Mouse (Mus musculus): ENCODE data around the gene Uba1y. TPM values are rescaled to one million over a fixed set of nuclear protein-coding genes. Genes with fewer than 3 reads are reported as not detected.
"Not testable (repeated sequence)": the region's sequence is repeated elsewhere in the genome, so short reads cannot be mapped to it uniquely, and the experiment has no call there.

Uba1y gene
- polyA plus RNA-seq (2011; ENCODE audit: insufficient read depth, insufficient read length, low read depth, missing spikeins) = 0.33 and 0.64 TPM in 2 replicates

- Histone ChIP-seq H3K27ac (ENCODE audit: insufficient read depth, low read length) (no peak within 1 kb of the TSS), H3K4me3 (ENCODE audit: low read depth, low read length) (no peak within 1 kb of the TSS), H3K27me3 (ENCODE audit: control insufficient read depth, insufficient read depth, low read length, poor library complexity, severe bottlenecking) (no peaks in the 10 kb centered on the region), H3K4me1 (ENCODE audit: control insufficient read depth, insufficient read depth, low read length) (no peaks in the 10 kb centered on the region), H3K36me3 (ENCODE audit: control insufficient read depth, insufficient read depth, low read length, poor library complexity, severe bottlenecking) (no peaks in the 10 kb centered on the region), H3K9me3 (replicated peaks; ENCODE audit: control insufficient read depth, insufficient read depth, low read length, poor library complexity, severe bottlenecking) (no peaks in the 10 kb centered on the region), H3K9ac (ENCODE audit: low read depth, poor library complexity, severe bottlenecking) (no peak within 1 kb of the TSS)
- TF ChIP-seq CTCF (IDR thresholded peaks at IDR 0.05; ENCODE audit: low read depth, low read length) (no peak), POLR2A (IDR thresholded peaks at IDR 0.05; ENCODE audit: insufficient read depth, low read length) (no peak), EP300 (IDR thresholded peaks at IDR 0.05; ENCODE audit: insufficient read depth, low read depth, low read length) (no peak)
Observed at GRCm38 (mm10) chrY:818396-818795, at the start of gene Uba1y. Uba1y (plus strand) TSS chrY:818649.

GRCm38 (mm10) chrY:797309-797708 lies 21.1 kb upstream of the Uba1y start, which contains the start of gene Zfy1:
Zfy1 (minus strand) TSS chrY:797409.
- H3K27ac ChIP-seq (ENCODE audit: insufficient read depth, low read length); H3K9me3 ChIP-seq (replicated peaks; ENCODE audit: control insufficient read depth, insufficient read depth, low read length, poor library complexity, severe bottlenecking); H3K4me1 ChIP-seq (ENCODE audit: control insufficient read depth, insufficient read depth, low read length); H3K9ac ChIP-seq (ENCODE audit: low read depth, poor library complexity, severe bottlenecking); H3K4me3 ChIP-seq (ENCODE audit: low read depth, low read length); H3K36me3 ChIP-seq (ENCODE audit: control insufficient read depth, insufficient read depth, low read length, poor library complexity, severe bottlenecking); H3K27me3 ChIP-seq (ENCODE audit: control insufficient read depth, insufficient read depth, low read length, poor library complexity, severe bottlenecking): not testable (repeated sequence)

GRCm38 (mm10) chrY:808991-809661 lies 9.3 kb upstream of the Uba1y start:
- Histone ChIP-seq H3K4me1 (ENCODE audit: control insufficient read depth, insufficient read depth, low read length) (no peaks in the 10 kb centered on the region), H3K27ac (ENCODE audit: insufficient read depth, low read length) (no peak overlapping the region), H3K4me3 (ENCODE audit: low read depth, low read length) (no peak overlapping the region)

GRCm38 (mm10) chrY:872404-872803 lies 54.0 kb downstream of the Uba1y start:
- Histone ChIP-seq H3K9me3 (replicated peaks; ENCODE audit: control insufficient read depth, insufficient read depth, low read length, poor library complexity, severe bottlenecking) (no peaks in the 10 kb centered on the region), H3K9ac (ENCODE audit: low read depth, poor library complexity, severe bottlenecking) (no peak overlapping the region), H3K27ac (ENCODE audit: insufficient read depth, low read length) (no peak overlapping the region), H3K36me3 (ENCODE audit: control insufficient read depth, insufficient read depth, low read length, poor library complexity, severe bottlenecking) (no peaks in the 10 kb centered on the region), H3K4me3 (ENCODE audit: low read depth, low read length) (no peak overlapping the region), H3K4me1 (ENCODE audit: control insufficient read depth, insufficient read depth, low read length) (no peaks in the 10 kb centered on the region), H3K27me3 (ENCODE audit: control insufficient read depth, insufficient read depth, low read length, poor library complexity, severe bottlenecking) (no peaks in the 10 kb centered on the region)
- TF ChIP-seq CTCF (IDR thresholded peaks at IDR 0.05; ENCODE audit: low read depth, low read length) (no peak), EP300 (IDR thresholded peaks at IDR 0.05; ENCODE audit: insufficient read depth, low read depth, low read length) (no peak), POLR2A (IDR thresholded peaks at IDR 0.05; ENCODE audit: insufficient read depth, low read length) (no peak)

More at GRCm38 (mm10) chrY:808991-809661, 9.3 kb upstream of the Uba1y start:
- H3K27me3 ChIP-seq (ENCODE audit: control insufficient read depth, insufficient read depth, low read length, poor library complexity, severe bottlenecking) = no peaks in the 10 kb centered on the region
- no peaks in the 10 kb centered on the region for H3K9me3 ChIP-seq (replicated peaks; ENCODE audit: control insufficient read depth, insufficient read depth, low read length, poor library complexity, severe bottlenecking)
- TF ChIP-seq CTCF (IDR thresholded peaks at IDR 0.05; ENCODE audit: low read depth, low read length) = no peak
- TF ChIP-seq EP300 (IDR thresholded peaks at IDR 0.05; ENCODE audit: insufficient read depth, low read depth, low read length) = no peak
- no peak for TF ChIP-seq POLR2A (IDR thresholded peaks at IDR 0.05; ENCODE audit: insufficient read depth, low read length)
- no peak overlapping the region for H3K9ac ChIP-seq (ENCODE audit: low read depth, poor library complexity, severe bottlenecking)
- H3K36me3 ChIP-seq (ENCODE audit: control insufficient read depth, insufficient read depth, low read length, poor library complexity, severe bottlenecking) = no peaks in the 10 kb centered on the region

GRCm38 (mm10) chrY:872855-873549 lies 54.6 kb downstream of the Uba1y start:
- H3K4me1 ChIP-seq (ENCODE audit: control insufficient read depth, insufficient read depth, low read length) = no peaks in the 10 kb centered on the region
- no peaks in the 10 kb centered on the region for H3K9me3 ChIP-seq (replicated peaks; ENCODE audit: control insufficient read depth, insufficient read depth, low read length, poor library complexity, severe bottlenecking)
- H3K27ac ChIP-seq (ENCODE audit: insufficient read depth, low read length) = no peak overlapping the region
- no peak for TF ChIP-seq EP300 (IDR thresholded peaks at IDR 0.05; ENCODE audit: insufficient read depth, low read depth, low read length)
- no peak for TF ChIP-seq CTCF (IDR thresholded peaks at IDR 0.05; ENCODE audit: low read depth, low read length)
- no peaks in the 10 kb centered on the region for H3K36me3 ChIP-seq (ENCODE audit: control insufficient read depth, insufficient read depth, low read length, poor library complexity, severe bottlenecking)
- H3K27me3 ChIP-seq (ENCODE audit: control insufficient read depth, insufficient read depth, low read length, poor library complexity, severe bottlenecking) = no peaks in the 10 kb centered on the region
- no peak overlapping the region for H3K4me3 ChIP-seq (ENCODE audit: low read depth, low read length)
- H3K9ac ChIP-seq (ENCODE audit: low read depth, poor library complexity, severe bottlenecking) = no peak overlapping the region

Other genes starting within 250 kb of the Uba1y start
- gene Zfy1, start 21.2 kb upstream of the Uba1y start, polyA plus RNA-seq (2011; ENCODE audit: insufficient read depth, insufficient read length, low read depth, missing spikeins) = 0.47 and 0.90 TPM in 2 replicates
- gene Kdm5d, start 79.1 kb downstream of the Uba1y start, polyA plus RNA-seq (2011; ENCODE audit: insufficient read depth, insufficient read length, low read depth, missing spikeins) = 0.84 and 0.91 TPM in 2 replicates
- 7.1 and 12.6 TPM in 2 replicates for gene Eif2s3y, start 191.9 kb downstream of the Uba1y start, polyA plus RNA-seq (2011; ENCODE audit: insufficient read depth, insufficient read length, low read depth, missing spikeins)

All from ES-Bruce4 (cell line).